Mouse (Mus musculus) CH12.LX (cell line): ENCODE measurements around the gene Herc1. TPM values are rescaled to one million over a fixed set of nuclear protein-coding genes. Genes with fewer than 3 reads are reported as not detected.

Source experiments
- DNase-seq: peaks from one replicate; pipeline ENCODE4 v3.0.0-alpha.2; 2013; ENCODE audit errors: extremely low read depth
- H3K27ac ChIP-seq: 2 replicates; pipeline ENCODE4 v1.5.1; 2012; ENCODE audit warnings: low read depth, mild to moderate bottlenecking, control low read depth, moderate library complexity; ENCODE audit not compliant: insufficient read depth
- H3K27me3 ChIP-seq: replicated peaks from 2 replicates; pipeline ENCODE3; 2012; ENCODE audit warnings: inconsistent platforms
- H3K36me3 ChIP-seq, 2 experiments: replicated peaks in 1 of 2; 2 replicates each; pipeline versions ENCODE3 to v1.6.1; 2012; ENCODE audit warnings: inconsistent platforms in 1 of 2, low read length in 1 of 2, mild to moderate bottlenecking in 1 of 2, mixed read lengths in 1 of 2, moderate library complexity in 1 of 2; ENCODE audit not compliant: control insufficient read depth in 1 of 2, insufficient read depth in 1 of 2
- H3K4me1 ChIP-seq, 2 experiments: 2 replicates each; pipeline ENCODE4 v1.6.1; 2012; ENCODE audit warnings: inconsistent platforms in 1 of 2, moderate library complexity in 1 of 2; ENCODE audit not compliant: insufficient read depth in 2 of 2, control insufficient read depth in 1 of 2
- H3K4me2 ChIP-seq: 2 replicates; pipeline ENCODE4 v1.6.1; 2012; ENCODE audit warnings: low read depth, mild to moderate bottlenecking, control low read depth; ENCODE audit not compliant: poor library complexity, insufficient read depth, severe bottlenecking
- H3K4me3 ChIP-seq, 3 experiments: fragments of 150-350 bp in 1 of 3; sonication (generic) in 1 of 3; replicated peaks in 1 of 3; 2 replicates each; pipeline versions ENCODE3 to v1.5.1; 2011 to 2012; ENCODE audit warnings: low read depth in 2 of 3, low read length in 2 of 3, mild to moderate bottlenecking in 2 of 3, moderate library complexity in 2 of 3, control low read depth in 1 of 3, improper control_type of control experiment in 1 of 3, inconsistent platforms in 1 of 3, mixed read lengths in 1 of 3; ENCODE audit not compliant: poor library complexity in 1 of 3
- H3K79me2 ChIP-seq: replicated peaks from 2 replicates; pipeline ENCODE4 v1.6.1; 2012; ENCODE audit warnings: mild to moderate bottlenecking, moderate library complexity; ENCODE audit not compliant: control insufficient read depth, poor library complexity, insufficient read depth, severe bottlenecking; ENCODE audit errors: extremely low read depth
- H3K9ac ChIP-seq: 2 replicates; pipeline ENCODE4 v1.6.1; 2012; ENCODE audit warnings: low read depth, mild to moderate bottlenecking, control low read depth, moderate library complexity; ENCODE audit not compliant: insufficient read depth
- H3K9me3 ChIP-seq: replicated peaks from 2 replicates; pipeline ENCODE3; 2012; ENCODE audit warnings: low read length, inconsistent platforms, mixed read lengths
- CTCF ChIP-seq, 2 experiments: IDR thresholded peaks in 1 of 2; conservative IDR thresholded peaks in 1 of 2; 2 replicates each; pipeline ENCODE4 v1.5.1; 2011 to 2012; ENCODE audit warnings: low read depth in 2 of 2, low read length in 2 of 2, improper control_type of control experiment in 1 of 2, inconsistent platforms in 1 of 2, mild to moderate bottlenecking in 1 of 2, moderate library complexity in 1 of 2
- EP300 ChIP-seq: IDR thresholded peaks from 2 replicates; pipeline ENCODE4 v1.6.1; 2011; ENCODE audit warnings: low read length, improper control_type of control experiment
- ETS1 ChIP-seq: conservative IDR thresholded peaks from 2 replicates; pipeline ENCODE4 v1.6.1; 2012; ENCODE audit warnings: low read depth, mild to moderate bottlenecking, inconsistent platforms, low read length, improper control_type of control experiment, moderate library complexity
- IRF4 ChIP-seq: IDR thresholded peaks from 2 replicates; pipeline ENCODE4 v1.6.1; 2014; ENCODE audit warnings: low read depth, mild to moderate bottlenecking, inconsistent platforms, low read length, improper control_type of control experiment
- MAX ChIP-seq: IDR thresholded peaks from 2 replicates; pipeline ENCODE4 v1.6.1; 2011; ENCODE audit warnings: low read length, improper control_type of control experiment
- MAZ ChIP-seq: IDR thresholded peaks from 2 replicates; pipeline ENCODE4 v1.6.1; 2012; ENCODE audit warnings: low read depth, mild to moderate bottlenecking, inconsistent platforms, low read length, improper control_type of control experiment, moderate library complexity
- MEF2A ChIP-seq: IDR thresholded peaks from 2 replicates; pipeline ENCODE4 v1.6.1; 2014; ENCODE audit warnings: low read depth, mild to moderate bottlenecking, inconsistent platforms, low read length, improper control_type of control experiment, borderline replicate concordance
- MXI1 ChIP-seq: IDR thresholded peaks from 2 replicates; pipeline ENCODE4 v1.6.1; 2011; ENCODE audit warnings: mild to moderate bottlenecking, low read depth, low read length, improper control_type of control experiment
- MYC ChIP-seq: IDR thresholded peaks from 2 replicates; pipeline ENCODE4 v1.6.1; 2011; ENCODE audit warnings: low read depth, mild to moderate bottlenecking, improper control_type of control experiment, low read length
- NELFE ChIP-seq: IDR thresholded peaks from 2 replicates; pipeline ENCODE4 v1.6.1; 2011; ENCODE audit warnings: low read depth, low read length, improper control_type of control experiment
- POLR2A ChIP-seq: IDR thresholded peaks from 2 replicates; pipeline ENCODE4 v1.6.1; 2011; ENCODE audit warnings: low read depth, mild to moderate bottlenecking, improper control_type of control experiment, low read length
- POLR2AphosphoS2 ChIP-seq: IDR thresholded peaks from 2 replicates; pipeline ENCODE4 v1.6.1; 2011; ENCODE audit warnings: low read depth, low read length, improper control_type of control experiment
- SMC3 ChIP-seq: IDR thresholded peaks from 2 replicates; pipeline ENCODE4 v1.6.1; 2011; ENCODE audit warnings: low read depth, low read length, improper control_type of control experiment
- TCF12 ChIP-seq: IDR thresholded peaks from 2 replicates; pipeline ENCODE4 v1.6.1; 2014; ENCODE audit warnings: low read depth, mild to moderate bottlenecking, inconsistent platforms, low read length, improper control_type of control experiment
- UBTF ChIP-seq: IDR thresholded peaks from 2 replicates; pipeline ENCODE4 v1.6.1; 2012; ENCODE audit warnings: low read depth, mild to moderate bottlenecking, inconsistent platforms, low read length, improper control_type of control experiment, moderate library complexity
- USF1 ChIP-seq: IDR thresholded peaks from 2 replicates; pipeline ENCODE4 v1.6.1; 2014; ENCODE audit warnings: low read depth, mild to moderate bottlenecking, inconsistent platforms, low read length, improper control_type of control experiment
- ZC3H11A ChIP-seq: IDR thresholded peaks from 2 replicates; pipeline ENCODE4 v1.6.1; 2012; ENCODE audit warnings: low read depth, mild to moderate bottlenecking, inconsistent platforms, low read length, improper control_type of control experiment
- ZNF384 ChIP-seq: IDR thresholded peaks from 2 replicates; pipeline ENCODE4 v1.6.1; 2012; ENCODE audit warnings: low read depth, low read length, improper control_type of control experiment, inconsistent platforms
- dilution Hi-C: fragments of 300-500 bp; cut with MboI; formaldehyde crosslinking; loops from 2 replicates; pipeline ENCODE4 v1.14.3; 2020; ENCODE audit warnings: low sequenced_read_pairs; ENCODE audit not compliant: extremely low pct_unique_long_range_greater_than_20kb, extremely low pct_ligation_motif_present
- in situ Hi-C: fragments of 300-500 bp; cut with MboI; formaldehyde crosslinking; loops from 3 replicates; pipeline ENCODE4 v1.14.3; 2019; ENCODE audit warnings: low sequenced_read_pairs, low pct_ligation_motif_present, low pct_unique_long_range_greater_than_20kb, mixed read lengths
- polyA plus RNA-seq: library from polyadenylated mRNA; unstranded; fragments of >175 nt; gene quantifications from 2 replicates; pipeline ENCODE4 v1.2.1, GENCODE M21; 2012; ENCODE audit warnings: low read depth; ENCODE audit not compliant: insufficient read length
- total RNA-seq, 2 experiments: library from RNA; depleted of rRNA; stranded (reverse); fragments of 300-350 nt in 1 of 2; fragments of >200 nt in 1 of 2; gene quantifications; 2 replicates each; pipeline ENCODE4 v1.2.3; 2012 to 2014

Herc1 gene
- total and polyA plus RNA-seq, 3 experiments = 33.2 to 45.2 (median 42.1) TPM

DNA sequence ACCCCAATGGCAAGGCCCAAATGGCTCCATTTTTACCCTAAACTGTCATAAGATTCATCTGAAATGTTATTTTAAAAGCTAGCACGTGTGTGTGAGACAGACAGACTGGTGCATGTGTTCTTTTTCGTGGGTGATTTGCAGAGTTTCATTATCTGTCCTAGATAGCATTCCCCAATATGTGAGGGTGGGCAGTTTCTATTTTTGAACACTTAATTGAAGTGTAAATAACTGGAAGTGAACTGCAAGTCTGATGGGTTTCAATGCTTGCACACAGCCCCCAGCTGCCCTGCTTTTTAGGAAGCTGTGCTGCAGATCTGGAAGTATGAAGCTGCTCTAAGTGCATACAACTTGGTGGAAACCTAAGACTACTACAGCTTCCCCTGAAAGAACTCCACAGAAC lies 164.9 kb downstream of the Herc1 start:
- no peak for DNase-seq
- TF ChIP-seq NELFE (no peak), EP300 (no peak), ZC3H11A (no peak), SMC3 (no peak), CTCF (conservative IDR thresholded peaks at IDR 0.05 in 1 of 2, IDR thresholded peaks at IDR 0.05 in 1 of 2; ENCODE audit: low read depth in 2 of 2, low read length in 2 of 2) (no peak)
- Histone ChIP-seq H3K9me3 (no peaks in the 10 kb centered on the region), H3K4me1 (peaks cover 19 to 46% of the 10 kb centered on the region in 2 experiments), H3K4me2 (no peak overlapping the region), H3K9ac (no peak overlapping the region), H3K36me3 (peaks cover 37 to 65% of the 10 kb centered on the region in 2 experiments), H3K27ac (no peak overlapping the region), H3K4me3 (no peak overlapping the region), H3K27me3 (no peaks in the 10 kb centered on the region), H3K79me2 (no peaks in the 10 kb centered on the region)
- in situ Hi-C loops = loop anchor here (10.0 to 25.0 kb wide), 4 partner anchors 190 to 472 kb away; partner anchors contain the start of genes Aph1b, Ciao2a, Gm10647 and Lactb
- dilution Hi-C loops = no loop called here

DNA sequence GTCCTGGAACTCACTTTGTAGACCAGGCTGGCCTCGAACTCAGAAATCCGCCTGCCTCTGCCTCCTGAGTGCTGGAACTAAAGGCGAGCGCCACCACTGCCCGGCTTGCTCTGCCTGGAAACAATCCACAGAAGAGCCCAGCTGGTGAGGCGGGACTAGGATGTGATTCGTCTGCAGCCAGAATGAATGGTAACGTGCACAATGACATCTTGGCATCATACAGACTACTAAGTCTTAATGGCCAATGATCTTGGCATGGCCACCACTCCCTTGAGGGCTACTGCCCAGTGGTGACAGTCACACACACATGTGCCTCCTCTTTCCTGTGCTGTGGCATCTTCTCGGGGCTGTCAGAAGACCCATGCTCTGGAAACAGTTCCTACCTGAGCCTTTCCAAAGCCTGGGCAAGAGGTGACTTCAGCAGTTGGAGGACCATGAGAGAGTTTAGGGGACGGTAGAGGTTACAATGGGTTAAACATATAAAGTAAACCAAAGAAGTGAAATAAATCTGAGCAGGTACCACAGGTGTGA lies 165.5 kb downstream of the Herc1 start:
- Histone ChIP-seq H3K4me2 (no peak overlapping the region), H3K4me1 (peaks cover 13 to 40% of the 10 kb centered on the region in 2 experiments), H3K9me3 (no peaks in the 10 kb centered on the region), H3K36me3 (peaks cover 40 to 70% of the 10 kb centered on the region in 2 experiments), H3K4me3 (no peak overlapping the region), H3K27ac (no peak overlapping the region), H3K79me2 (no peaks in the 10 kb centered on the region), H3K9ac (no peak overlapping the region), H3K27me3 (no peaks in the 10 kb centered on the region)
- no peak for DNase-seq
- TF ChIP-seq MYC (no peak), TCF12 (no peak), USF1 (no peak), MXI1 (no peak), MAZ (no peak), POLR2AphosphoS2 (no peak), MAX (no peak), ETS1 (no peak), POLR2A (no peak)
- in situ Hi-C loops (loop anchor here (10.0 to 25.0 kb wide), 4 partner anchors 189 to 472 kb away; partner anchors contain the start of genes Aph1b, Ciao2a, Gm10647 and Lactb), dilution Hi-C loops (no loop called here)

DNA sequence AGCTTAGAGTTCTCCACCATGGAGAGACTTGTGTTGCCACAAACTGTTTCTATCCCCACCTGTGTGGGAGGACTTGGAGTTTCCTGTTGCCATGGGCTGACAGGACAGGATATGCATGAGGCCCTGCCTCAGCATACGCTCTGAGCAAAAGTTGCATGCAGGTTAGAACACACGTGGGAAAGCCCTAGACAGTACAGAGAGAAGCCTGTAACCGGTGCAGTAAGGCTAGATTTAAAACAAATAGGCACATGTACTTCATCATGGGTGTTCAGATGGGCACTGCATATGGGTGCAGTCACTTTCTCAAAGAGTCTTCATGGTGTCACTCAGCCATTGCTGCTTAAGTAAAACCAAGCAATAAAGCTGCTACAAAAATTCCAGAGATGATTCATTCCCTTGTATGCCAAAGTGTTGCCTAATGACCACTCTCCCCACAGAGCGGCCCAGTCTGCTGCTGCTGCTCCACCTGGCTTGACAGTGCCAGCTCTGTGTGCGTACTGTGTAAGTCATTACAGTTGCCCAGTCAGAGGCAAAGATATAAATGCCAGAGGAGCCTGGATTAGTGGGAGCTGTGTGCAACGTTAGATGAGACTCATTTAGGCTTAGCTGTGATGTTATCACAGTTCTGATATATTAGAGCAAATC lies 166.2 kb downstream of the Herc1 start:
- Histone ChIP-seq H3K27me3 (no peaks in the 10 kb centered on the region), H3K27ac (no peak overlapping the region), H3K9ac (no peak overlapping the region), H3K4me2 (no peak overlapping the region), H3K36me3 (peaks cover 40 to 72% of the 10 kb centered on the region in 2 experiments), H3K9me3 (no peaks in the 10 kb centered on the region), H3K4me1 (peaks cover 13 to 36% of the 10 kb centered on the region in 2 experiments), H3K79me2 (no peaks in the 10 kb centered on the region), H3K4me3 (no peak overlapping the region)
- dilution Hi-C loops (no loop called here), in situ Hi-C loops (loop anchor here (10.0 to 25.0 kb wide), 4 partner anchors 188 to 471 kb away; partner anchors contain the start of genes Aph1b, Ciao2a, Gm10647 and Lactb)
- DNase-seq = no peak
- TF ChIP-seq ZNF384 (no peak), MAX (no peak), POLR2AphosphoS2 (no peak; the same call in 1 of the 2 replicates), MEF2A (no peak), IRF4 (no peak), UBTF (no peak)
